Mouse (Mus musculus) C2C12 (cell line): ENCODE measurements around the gene Rere. TPM values are rescaled to one million over a fixed set of nuclear protein-coding genes. Genes with fewer than 3 reads are reported as not detected.
A peak's percentile ranks its signal among the peaks of the same experiment; 100 is the strongest.

Experiments
- H3K27me3 ChIP-seq: one replicate; pipeline ENCODE4 v1.6.1; 2011; ENCODE audit not compliant: control insufficient read depth, insufficient read depth, insufficient read length
- H3K36me3 ChIP-seq: one replicate; pipeline ENCODE4 v1.6.1; 2011; ENCODE audit not compliant: control insufficient read depth, insufficient read depth
- H3K4me3 ChIP-seq: one replicate; pipeline ENCODE4 v1.5.1; 2011; ENCODE audit warnings: mild to moderate bottlenecking, control low read depth; ENCODE audit not compliant: poor library complexity, insufficient read depth, severe bottlenecking
- H3K79me2 ChIP-seq: one replicate; pipeline ENCODE4 v1.6.1; 2011; ENCODE audit not compliant: control insufficient read depth, insufficient read depth
- H3K79me3 ChIP-seq: one replicate; pipeline ENCODE4 v1.6.1; 2011; ENCODE audit warnings: low read depth, control low read depth
- H3ac ChIP-seq: one replicate; pipeline ENCODE3; 2011; ENCODE audit warnings: low read depth; ENCODE audit not compliant: control insufficient read depth, insufficient read length
- CEBPB ChIP-seq: IDR thresholded peaks from one replicate; pipeline ENCODE4 v1.6.1; 2011; ENCODE audit warnings: low read depth, mild to moderate bottlenecking, control low read depth, moderate library complexity
- CTCF ChIP-seq: IDR thresholded peaks from one replicate; pipeline ENCODE4 v1.5.1; 2011; ENCODE audit not compliant: control insufficient read depth, insufficient read depth, insufficient read length
- FOSL1 ChIP-seq: IDR thresholded peaks from one replicate; pipeline ENCODE4 v1.8.0; 2011; ENCODE audit warnings: mild to moderate bottlenecking, low read length; ENCODE audit not compliant: poor library complexity, insufficient read depth, severe bottlenecking
- MAX ChIP-seq: IDR thresholded peaks from one replicate; pipeline ENCODE4 v1.6.1; 2011; ENCODE audit warnings: mild to moderate bottlenecking, control low read depth
- MYOD1 ChIP-seq: IDR thresholded peaks from one replicate; pipeline ENCODE4 v1.6.1; 2011; ENCODE audit warnings: low read depth; ENCODE audit not compliant: control insufficient read depth, insufficient read length
- MYOG ChIP-seq: IDR thresholded peaks from one replicate; pipeline ENCODE4 v1.6.1; 2011; ENCODE audit not compliant: control insufficient read depth, insufficient read length; ENCODE audit errors: extremely low read depth
- USF1 ChIP-seq: IDR thresholded peaks from one replicate; pipeline ENCODE4 v1.6.1; 2011; ENCODE audit warnings: low read depth, mild to moderate bottlenecking, control low read depth, moderate library complexity
- polyA plus RNA-seq: library from polyadenylated mRNA; unstranded; fragments of >200 nt; fragmentation: generic; extraction: Trizol; gene quantifications from one replicate; pipeline ENCODE4 v1.2.1, GENCODE M21; 2012; ENCODE audit warnings: missing spikeins

Rere gene
- polyA plus RNA-seq, 1 experiment: 27.1 TPM

DNA sequence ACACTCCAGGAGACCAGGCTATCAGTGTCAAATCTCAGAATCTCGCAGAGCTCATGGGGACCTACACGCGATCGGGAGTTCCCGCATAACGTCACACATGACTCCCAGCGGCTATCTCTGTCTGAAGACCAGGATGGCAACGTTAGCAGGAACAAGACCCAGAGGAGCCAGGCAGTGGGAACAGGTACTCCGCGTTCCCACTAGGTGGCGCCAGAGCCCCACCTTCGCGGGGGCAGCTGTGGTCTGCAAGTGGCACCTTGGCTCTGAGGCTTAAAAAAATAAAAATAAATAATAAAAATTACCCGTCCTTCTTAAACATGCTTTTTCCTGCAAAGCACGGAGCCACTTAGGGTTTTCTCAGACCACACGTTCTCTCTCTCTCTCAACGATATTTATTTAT, 374.5 kb downstream of the Rere start:
- Histone ChIP-seq H3K27me3 (no peaks in the 10 kb centered on the region), H3ac (peak overlapping the region; percentile 27), H3K36me3 (no peaks in the 10 kb centered on the region), H3K79me3 (no peaks in the 10 kb centered on the region), H3K79me2 (no peaks in the 10 kb centered on the region), H3K4me3 (no peak overlapping the region)
- TF ChIP-seq CTCF (peak; percentile 94), FOSL1 (no peak), USF1 (no peak), MYOD1 (no peak)

DNA sequence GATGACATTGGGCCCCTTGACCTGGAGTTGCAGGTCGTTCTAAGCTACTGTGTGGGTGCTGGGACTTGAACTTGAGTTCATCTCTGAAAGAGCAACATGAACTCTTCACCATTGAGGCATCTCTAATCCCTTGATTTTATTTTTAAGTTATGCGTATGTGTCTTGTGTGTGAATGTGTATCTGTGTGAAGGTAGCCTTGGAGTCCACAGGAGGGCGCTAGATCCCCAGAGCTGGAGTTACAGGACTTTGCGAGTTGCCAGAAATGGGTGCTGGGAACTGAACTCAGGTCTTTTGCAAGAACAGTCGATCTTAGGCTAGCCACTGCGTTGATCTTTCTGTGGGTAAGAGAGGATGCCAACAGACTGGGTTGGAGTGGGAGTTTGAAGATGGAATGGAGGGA, 375.1 kb downstream of the Rere start:
- H3K27me3 ChIP-seq: no peaks in the 10 kb centered on the region
- no peaks in the 10 kb centered on the region for H3K36me3 ChIP-seq
- no peak overlapping the region for H3ac ChIP-seq
- no peaks in the 10 kb centered on the region for H3K79me2 ChIP-seq
- no peaks in the 10 kb centered on the region for H3K79me3 ChIP-seq
- TF ChIP-seq MAX (no peak), FOSL1 (no peak), CEBPB (no peak), USF1 (no peak), MYOD1 (no peak), MYOG (no peak), CTCF (no peak)
- no peak overlapping the region for H3K4me3 ChIP-seq

DNA sequence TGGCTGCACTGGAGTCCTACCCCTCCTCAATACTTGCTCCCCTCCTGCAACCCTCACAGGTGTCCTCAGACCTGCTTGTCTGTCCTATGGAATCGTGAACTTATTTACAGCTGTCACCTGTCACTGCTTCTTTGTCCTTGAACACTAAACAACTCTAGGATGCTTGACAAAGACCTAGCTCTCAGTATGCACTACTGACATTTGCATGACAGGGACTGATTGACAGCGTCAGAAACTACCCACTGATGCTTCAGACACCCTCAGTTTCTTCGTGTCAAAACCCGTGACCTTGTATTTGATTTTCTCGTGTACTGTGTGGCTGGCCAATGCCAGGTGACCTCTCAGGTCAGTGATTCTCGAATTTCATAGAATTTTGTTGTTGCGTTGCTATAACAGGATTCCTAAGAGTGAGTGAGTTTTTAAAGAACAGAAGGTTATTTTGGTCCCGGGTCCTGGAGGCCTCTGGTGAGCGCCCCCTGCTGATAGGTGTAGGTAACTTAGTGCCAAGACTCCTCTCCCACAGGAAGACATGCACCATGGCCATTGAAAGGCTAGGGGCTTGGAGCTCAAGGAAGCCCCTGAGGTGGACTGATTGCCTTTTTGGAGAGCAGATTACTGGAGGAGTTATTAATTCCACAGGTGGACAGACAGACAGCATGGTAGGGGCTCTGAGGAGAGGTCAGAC, 378.6 kb downstream of the Rere start:
- TF ChIP-seq MYOD1 (no peak), MAX (no peak), FOSL1 (no peak), CEBPB (no peak), USF1 (no peak), CTCF (no peak)

DNA sequence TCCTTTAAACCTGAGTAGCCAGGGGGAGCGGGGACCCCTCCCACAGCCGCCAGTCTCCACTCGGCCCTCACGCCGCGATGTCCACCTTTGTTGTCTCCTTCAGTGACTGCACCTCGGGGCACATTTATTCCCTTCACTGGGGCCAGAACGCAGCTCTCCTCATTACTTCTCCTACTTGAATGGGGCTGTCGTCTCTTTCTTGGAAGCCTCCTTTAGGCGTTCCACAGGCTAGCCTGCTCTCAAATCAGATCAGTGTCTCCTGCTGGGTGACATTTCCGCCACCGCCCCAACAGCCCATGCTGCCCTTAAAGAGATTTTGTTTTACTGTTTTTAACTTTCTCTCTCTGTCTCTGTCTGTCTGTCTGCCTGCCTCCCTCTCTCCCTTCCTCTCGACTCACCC, 380.4 kb downstream of the Rere start:
- TF ChIP-seq CTCF: no peak
- TF ChIP-seq USF1: no peak
- no peak for TF ChIP-seq MYOG
- no peak for TF ChIP-seq FOSL1
- TF ChIP-seq CEBPB: no peak
- no peak for TF ChIP-seq MYOD1
- TF ChIP-seq MAX: no peak
- Histone ChIP-seq H3K36me3 (no peaks in the 10 kb centered on the region), H3ac (no peak overlapping the region), H3K79me2 (no peaks in the 10 kb centered on the region), H3K79me3 (no peaks in the 10 kb centered on the region), H3K27me3 (no peaks in the 10 kb centered on the region), H3K4me3 (no peak overlapping the region)

More for the DNA sequence above, 378.6 kb downstream of the Rere start:
- H3K79me3 ChIP-seq: no peaks in the 10 kb centered on the region
- H3K36me3 ChIP-seq: no peaks in the 10 kb centered on the region
- no peak overlapping the region for H3K4me3 ChIP-seq
- no peaks in the 10 kb centered on the region for H3K79me2 ChIP-seq
- no peak overlapping the region for H3ac ChIP-seq
- no peaks in the 10 kb centered on the region for H3K27me3 ChIP-seq

DNA sequence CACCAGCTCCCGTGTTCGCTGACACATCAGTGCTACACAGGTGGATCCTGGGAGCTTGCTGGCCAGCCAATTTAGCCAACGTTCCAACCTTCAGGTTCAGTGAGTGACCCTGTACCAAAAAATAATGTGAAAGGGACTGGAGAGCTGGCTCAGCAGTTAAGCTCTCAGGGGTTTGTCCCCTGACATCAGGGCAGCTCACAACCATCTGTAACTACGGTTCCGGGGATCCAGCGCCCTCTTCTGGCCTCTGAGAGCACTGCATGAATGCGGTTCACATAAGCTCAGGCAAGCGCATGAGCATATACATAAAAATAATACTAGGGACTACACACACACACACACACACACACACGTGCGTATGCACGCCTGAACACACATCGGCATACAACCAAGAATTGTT, 381.7 kb downstream of the Rere start:
- Histone ChIP-seq H3K79me2 (no peaks in the 10 kb centered on the region), H3K36me3 (no peaks in the 10 kb centered on the region)
- TF ChIP-seq FOSL1 (no peak), MAX (no peak)

DNA sequence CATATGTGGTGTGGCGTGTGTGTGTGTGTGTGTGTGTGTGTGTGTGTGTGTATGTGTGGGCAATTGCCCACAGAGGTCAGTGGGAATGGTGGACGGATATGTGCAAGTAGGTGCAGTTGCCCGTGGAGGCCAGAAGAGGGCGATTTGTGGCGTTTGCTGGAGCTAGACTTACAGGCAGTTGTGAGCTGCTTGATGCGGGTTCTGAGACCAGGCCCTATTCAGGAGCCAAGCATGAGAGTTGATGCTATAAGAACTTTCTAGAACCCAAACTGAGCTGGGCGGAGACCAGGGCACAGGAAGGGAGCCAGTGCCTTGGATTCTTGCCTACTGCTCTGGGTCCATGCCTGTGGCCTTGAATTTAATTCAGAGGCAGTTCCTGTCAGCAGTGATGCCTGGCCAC, 383.3 kb downstream of the Rere start:
- TF ChIP-seq CTCF (peak; percentile 36), FOSL1 (no peak)
- no peaks in the 10 kb centered on the region for H3K79me3 ChIP-seq
- no peak overlapping the region for H3K4me3 ChIP-seq
- no peaks in the 10 kb centered on the region for H3K36me3 ChIP-seq
- no peak overlapping the region for H3ac ChIP-seq
- H3K27me3 ChIP-seq: no peaks in the 10 kb centered on the region
- no peaks in the 10 kb centered on the region for H3K79me2 ChIP-seq

More for the DNA sequence above, 381.7 kb downstream of the Rere start:
- Histone ChIP-seq H3ac (no peak overlapping the region), H3K27me3 (no peaks in the 10 kb centered on the region), H3K4me3 (no peak overlapping the region), H3K79me3 (no peaks in the 10 kb centered on the region)

DNA sequence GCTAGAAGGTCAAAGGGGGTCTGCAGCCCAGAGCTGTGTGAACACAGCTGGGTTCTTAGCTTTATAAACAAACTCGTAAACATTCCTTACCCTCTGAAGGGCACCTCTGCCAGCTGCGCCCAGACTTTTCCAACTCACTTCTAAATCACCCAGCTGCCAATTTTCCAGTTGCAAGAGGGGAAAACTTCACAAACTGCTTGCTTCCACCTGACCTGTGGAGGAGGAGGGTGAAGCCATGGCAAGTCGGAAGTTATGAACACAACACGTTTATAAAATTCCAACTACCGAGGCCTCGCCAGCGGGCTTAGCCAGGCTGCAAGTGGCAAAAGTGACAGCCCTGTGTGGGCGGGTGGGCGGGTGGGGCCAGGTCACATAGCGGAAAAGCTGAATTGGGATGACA, 384.4 kb downstream of the Rere start:
- no peaks in the 10 kb centered on the region for H3K36me3 ChIP-seq
- no peaks in the 10 kb centered on the region for H3K79me3 ChIP-seq
- no peaks in the 10 kb centered on the region for H3K79me2 ChIP-seq
- no peak overlapping the region for H3K4me3 ChIP-seq
- H3K27me3 ChIP-seq: no peaks in the 10 kb centered on the region
- no peak for TF ChIP-seq MAX
- TF ChIP-seq MYOG: no peak
- TF ChIP-seq MYOD1: no peak
- TF ChIP-seq USF1: no peak
- TF ChIP-seq CEBPB: no peak
- TF ChIP-seq CTCF: no peak
- no peak for TF ChIP-seq FOSL1
- H3ac ChIP-seq: no peak overlapping the region

Other genes with a start within 250 kb of the Rere start
- gene Gpr157, start 194.3 kb upstream of the Rere start, polyA plus RNA-seq: 0.25 TPM
- not detected for gene Slc2a5, start 162.4 kb upstream of the Rere start, polyA plus RNA-seq
- gene Slc2a7, start 132.7 kb upstream of the Rere start, polyA plus RNA-seq: not detected
- 0.19 TPM for gene Car6, start 80.3 kb upstream of the Rere start, polyA plus RNA-seq
- gene Eno1, start 44.9 kb upstream of the Rere start, polyA plus RNA-seq: 1,471 TPM